Mouse (Mus musculus): ENCODE results near the gene Vwa3b. TPM values are rescaled to one million over a fixed set of nuclear protein-coding genes. Genes with fewer than 3 reads are reported as not detected.

Vwa3b gene
- polyA plus RNA-seq, 1 experiment from 2014 or later = 0.80 TPM

- H3K9ac ChIP-seq (ENCODE audit: low read depth, low read length) = no peak overlapping the region
- 75% methylated on average over 5 of the region's 5 CpGs for WGBS
- no peaks in the 10 kb centered on the region for H3K27me3 ChIP-seq (ENCODE audit: control insufficient read depth, insufficient read depth, low read length)
- H3K36me3 ChIP-seq (ENCODE audit: control insufficient read depth, insufficient read depth, low read length) = no peaks in the 10 kb centered on the region
- H3K9me3 ChIP-seq (ENCODE audit: control insufficient read depth, low read length) = no peaks in the 10 kb centered on the region
- no peak for DNase-seq (ENCODE audit: low spot score)
- H3K4me2 ChIP-seq (replicated peaks; ENCODE audit: low read depth, low read length) = no peak overlapping the region
- ATAC-seq (ENCODE audit: low FRiP score) = no peak
- H3K4me3 ChIP-seq (ENCODE audit: low read depth, low read length) = no peak overlapping the region
- H3K4me1 ChIP-seq (replicated peaks; ENCODE audit: control insufficient read depth, insufficient read depth, low read length) = no peaks in the 10 kb centered on the region
- no peak overlapping the region for H3K27ac ChIP-seq (ENCODE audit: low read depth, low read length)
Measured at GRCm38 (mm10) chr1:37089191-37089590, 62.8 kb downstream of the Vwa3b start.

DNA sequence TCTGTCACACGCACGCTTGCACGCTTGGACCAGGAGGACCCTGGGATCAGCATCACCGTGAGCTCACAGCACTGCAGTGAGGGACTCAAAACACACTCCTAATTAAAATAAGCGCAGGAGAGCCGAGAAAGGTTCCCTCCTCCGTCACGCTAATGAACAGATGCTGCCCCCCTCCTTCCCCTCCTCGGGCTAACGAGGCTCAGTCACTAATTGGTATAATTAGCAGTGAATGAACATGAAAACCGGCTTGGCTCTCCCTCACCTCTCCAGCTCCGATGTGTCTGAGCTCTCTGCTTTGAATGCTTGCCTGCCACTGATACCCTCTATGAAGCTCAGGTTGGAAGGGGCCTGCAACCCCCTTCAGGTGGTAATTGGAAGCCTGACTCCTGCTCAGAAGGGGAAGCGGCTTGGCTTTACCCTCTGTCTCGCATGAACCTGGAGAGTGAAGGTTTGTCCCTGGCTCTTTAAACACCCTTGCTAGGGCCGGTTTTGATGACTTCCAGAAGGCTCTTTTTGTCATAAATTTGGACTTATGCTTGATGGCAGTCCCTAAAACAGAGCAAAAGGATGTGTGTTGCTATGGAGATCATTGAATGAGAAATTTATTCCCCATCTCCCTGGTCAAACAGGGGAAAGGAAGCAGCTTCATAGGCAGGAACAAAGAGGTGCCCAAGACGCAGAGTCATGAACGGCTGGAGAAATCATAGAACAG is 71.1 kb downstream of the Vwa3b start:
- ATAC-seq (ENCODE audit: low FRiP score) = no peak

GRCm38 (mm10) chr1:37098094-37098555 is 71.7 kb downstream of the Vwa3b start:
- Histone ChIP-seq H3K36me3 (ENCODE audit: control insufficient read depth, insufficient read depth, low read length) (no peaks in the 10 kb centered on the region), H3K9me3 (ENCODE audit: control insufficient read depth, low read length) (no peaks in the 10 kb centered on the region), H3K9ac (ENCODE audit: low read depth, low read length) (no peak overlapping the region), H3K27me3 (ENCODE audit: control insufficient read depth, insufficient read depth, low read length) (no peaks in the 10 kb centered on the region), H3K4me3 (ENCODE audit: low read depth, low read length) (no peak overlapping the region), H3K4me2 (replicated peaks; ENCODE audit: low read depth, low read length) (no peak overlapping the region), H3K27ac (ENCODE audit: low read depth, low read length) (no peak overlapping the region), H3K4me1 (replicated peaks; ENCODE audit: control insufficient read depth, insufficient read depth, low read length) (no peaks in the 10 kb centered on the region)
- ATAC-seq (ENCODE audit: low FRiP score) (no peak), DNase-seq (ENCODE audit: low spot score) (no peak)
- 93% methylated on average over 4 of the region's 4 CpGs for WGBS

More for the DNA sequence above, 71.1 kb downstream of the Vwa3b start:
- DNase-seq (ENCODE audit: low spot score) = no peak
- Histone ChIP-seq H3K27me3 (ENCODE audit: control insufficient read depth, insufficient read depth, low read length) (no peaks in the 10 kb centered on the region), H3K36me3 (ENCODE audit: control insufficient read depth, insufficient read depth, low read length) (no peaks in the 10 kb centered on the region), H3K4me2 (replicated peaks; ENCODE audit: low read depth, low read length) (no peak overlapping the region), H3K27ac (ENCODE audit: low read depth, low read length) (no peak overlapping the region), H3K4me1 (replicated peaks; ENCODE audit: control insufficient read depth, insufficient read depth, low read length) (no peaks in the 10 kb centered on the region), H3K9me3 (ENCODE audit: control insufficient read depth, low read length) (no peaks in the 10 kb centered on the region), H3K4me3 (ENCODE audit: low read depth, low read length) (no peak overlapping the region), H3K9ac (ENCODE audit: low read depth, low read length) (no peak overlapping the region)
- 73% methylated on average over 17 of the region's 17 CpGs for WGBS

- ATAC-seq (ENCODE audit: low FRiP score) (no peak), DNase-seq (ENCODE audit: low spot score) (no peak)
- 88% methylated on average over 6 of the region's 6 CpGs for WGBS
- H3K9ac ChIP-seq (ENCODE audit: low read depth, low read length) = no peak overlapping the region
- peaks cover 5% of the 10 kb centered on the region; the same call in 1 of the 2 replicates for H3K4me1 ChIP-seq (replicated peaks; ENCODE audit: control insufficient read depth, insufficient read depth, low read length)
- H3K4me2 ChIP-seq (replicated peaks; ENCODE audit: low read depth, low read length) = no peak overlapping the region
- H3K27ac ChIP-seq (ENCODE audit: low read depth, low read length) = no peak overlapping the region
- H3K27me3 ChIP-seq (ENCODE audit: control insufficient read depth, insufficient read depth, low read length) = no peaks in the 10 kb centered on the region
- H3K36me3 ChIP-seq (ENCODE audit: control insufficient read depth, insufficient read depth, low read length) = no peaks in the 10 kb centered on the region
- H3K4me3 ChIP-seq (ENCODE audit: low read depth, low read length) = no peak overlapping the region
- H3K9me3 ChIP-seq (ENCODE audit: control insufficient read depth, low read length) = no peaks in the 10 kb centered on the region
Measured at GRCm38 (mm10) chr1:37100361-37100760, 74.0 kb downstream of the Vwa3b start.

DNA sequence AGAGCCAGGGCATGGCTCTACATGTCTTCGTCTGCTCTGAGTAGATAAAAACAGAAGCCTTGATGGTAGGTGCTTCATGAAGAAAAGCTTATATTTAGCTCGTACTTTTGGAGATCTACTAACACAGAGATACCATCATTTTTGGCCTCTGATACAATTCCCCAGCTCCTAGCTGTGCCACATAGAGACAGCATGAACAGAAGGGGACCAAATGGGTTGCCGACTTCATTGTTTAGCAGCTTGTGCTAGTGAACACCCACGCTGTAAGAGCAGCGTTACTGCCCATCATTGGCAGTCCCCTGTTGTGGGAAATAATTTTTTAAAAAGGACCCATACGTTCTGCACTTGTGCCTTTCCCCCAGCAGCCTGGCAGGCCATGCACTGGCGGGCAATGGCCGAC is 74.6 kb downstream of the Vwa3b start:
- H3K4me2 ChIP-seq (replicated peaks; ENCODE audit: low read depth, low read length) = no peak overlapping the region
- no peak overlapping the region for H3K4me3 ChIP-seq (ENCODE audit: low read depth, low read length)
- H3K9ac ChIP-seq (ENCODE audit: low read depth, low read length) = no peak overlapping the region
- DNase-seq (ENCODE audit: low spot score) (no peak), ATAC-seq (ENCODE audit: low FRiP score) (no peak)
- no peaks in the 10 kb centered on the region for H3K9me3 ChIP-seq (ENCODE audit: control insufficient read depth, low read length)
- H3K27me3 ChIP-seq (ENCODE audit: control insufficient read depth, insufficient read depth, low read length) = no peaks in the 10 kb centered on the region
- no peaks in the 10 kb centered on the region for H3K36me3 ChIP-seq (ENCODE audit: control insufficient read depth, insufficient read depth, low read length)
- peaks cover 5% of the 10 kb centered on the region; the same call in 1 of the 2 replicates for H3K4me1 ChIP-seq (replicated peaks; ENCODE audit: control insufficient read depth, insufficient read depth, low read length)
- 87% methylated on average over 8 of the region's 8 CpGs for WGBS
- H3K27ac ChIP-seq (ENCODE audit: low read depth, low read length) = no peak overlapping the region

- no peak for ATAC-seq (ENCODE audit: low FRiP score)
- Histone ChIP-seq H3K27me3 (ENCODE audit: control insufficient read depth, insufficient read depth, low read length) (no peaks in the 10 kb centered on the region), H3K9ac (ENCODE audit: low read depth, low read length) (no peak overlapping the region), H3K9me3 (ENCODE audit: control insufficient read depth, low read length) (no peaks in the 10 kb centered on the region), H3K36me3 (ENCODE audit: control insufficient read depth, insufficient read depth, low read length) (no peaks in the 10 kb centered on the region), H3K27ac (ENCODE audit: low read depth, low read length) (no peak overlapping the region), H3K4me1 (replicated peaks; ENCODE audit: control insufficient read depth, insufficient read depth, low read length) (peaks cover 5% of the 10 kb centered on the region; the same call in 1 of the 2 replicates), H3K4me3 (ENCODE audit: low read depth, low read length) (no peak overlapping the region), H3K4me2 (replicated peaks; ENCODE audit: low read depth, low read length) (no peak overlapping the region)
- WGBS = 63% methylated on average over 2 of the region's 2 CpGs
- no peak for DNase-seq (ENCODE audit: low spot score)
Measured at GRCm38 (mm10) chr1:37101717-37102116, 75.3 kb downstream of the Vwa3b start.

DNA sequence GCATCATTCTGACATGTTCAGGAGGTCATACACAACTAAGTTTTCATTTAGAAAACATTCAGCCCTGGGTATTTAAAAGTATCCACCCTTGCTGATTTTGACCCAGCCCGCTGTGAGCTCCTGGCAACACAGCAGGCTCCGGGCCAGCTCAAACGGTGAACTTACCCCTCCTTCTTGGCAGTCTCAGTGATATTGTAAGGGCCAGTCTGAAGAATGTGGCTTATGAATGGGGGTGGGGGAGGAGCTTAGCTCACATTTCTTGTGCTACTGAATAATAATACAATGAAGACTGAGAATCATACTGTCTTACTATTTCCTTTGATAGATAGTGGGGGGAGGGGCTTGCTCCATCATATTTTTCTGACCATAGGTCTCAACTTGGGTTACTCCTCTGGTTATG is 78.8 kb downstream of the Vwa3b start:
- no peak overlapping the region for H3K9ac ChIP-seq (ENCODE audit: low read depth, low read length)
- H3K4me1 ChIP-seq (replicated peaks; ENCODE audit: control insufficient read depth, insufficient read depth, low read length) = peaks cover 5% of the 10 kb centered on the region; the same call in 1 of the 2 replicates
- DNase-seq (ENCODE audit: low spot score) (no peak), ATAC-seq (ENCODE audit: low FRiP score) (no peak)
- H3K9me3 ChIP-seq (ENCODE audit: control insufficient read depth, low read length) = no peaks in the 10 kb centered on the region
- WGBS = 36% methylated on average over 3 of the region's 3 CpGs
- H3K4me2 ChIP-seq (replicated peaks; ENCODE audit: low read depth, low read length) = no peak overlapping the region
- no peaks in the 10 kb centered on the region for H3K36me3 ChIP-seq (ENCODE audit: control insufficient read depth, insufficient read depth, low read length)
- no peak overlapping the region for H3K27ac ChIP-seq (ENCODE audit: low read depth, low read length)
- H3K27me3 ChIP-seq (ENCODE audit: control insufficient read depth, insufficient read depth, low read length) = no peaks in the 10 kb centered on the region
- H3K4me3 ChIP-seq (ENCODE audit: low read depth, low read length) = no peak overlapping the region

DNA sequence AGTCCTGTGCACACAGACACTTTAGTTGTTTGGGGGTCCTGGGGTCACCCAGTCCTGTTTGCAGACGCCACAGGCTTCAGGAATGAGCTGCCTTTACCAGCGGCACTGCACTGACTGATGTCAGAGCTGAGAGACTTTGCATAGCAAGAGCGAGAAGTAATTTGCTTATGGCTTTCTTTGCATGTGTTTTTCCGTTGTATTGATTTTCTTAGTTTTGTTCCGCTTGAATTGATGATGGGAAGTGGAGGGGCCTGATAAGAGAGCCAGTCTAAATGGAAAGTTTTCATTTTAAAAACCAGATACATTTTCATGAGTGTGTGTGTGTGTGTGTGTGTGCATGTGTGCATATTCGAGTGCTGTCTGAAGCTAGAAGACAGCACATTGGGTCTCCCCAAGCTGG is 87.4 kb downstream of the Vwa3b start:
- ATAC-seq (ENCODE audit: low FRiP score) (no peak), DNase-seq (ENCODE audit: low spot score) (no peak)
- Histone ChIP-seq H3K9me3 (ENCODE audit: control insufficient read depth, low read length) (no peaks in the 10 kb centered on the region), H3K4me1 (replicated peaks; ENCODE audit: control insufficient read depth, insufficient read depth, low read length) (no peaks in the 10 kb centered on the region), H3K4me3 (ENCODE audit: low read depth, low read length) (no peak overlapping the region), H3K27me3 (ENCODE audit: control insufficient read depth, insufficient read depth, low read length) (no peaks in the 10 kb centered on the region), H3K9ac (ENCODE audit: low read depth, low read length) (no peak overlapping the region), H3K27ac (ENCODE audit: low read depth, low read length) (no peak overlapping the region), H3K36me3 (ENCODE audit: control insufficient read depth, insufficient read depth, low read length) (no peaks in the 10 kb centered on the region), H3K4me2 (replicated peaks; ENCODE audit: low read depth, low read length) (no peak overlapping the region)
- 73% methylated on average over 6 of the region's 6 CpGs for WGBS

- no peaks in the 10 kb centered on the region for H3K9me3 ChIP-seq (ENCODE audit: control insufficient read depth, low read length)
- no peak for ATAC-seq (ENCODE audit: low FRiP score)
- H3K4me1 ChIP-seq (replicated peaks; ENCODE audit: control insufficient read depth, insufficient read depth, low read length) = no peaks in the 10 kb centered on the region
- H3K27me3 ChIP-seq (ENCODE audit: control insufficient read depth, insufficient read depth, low read length) = no peaks in the 10 kb centered on the region
- no peak overlapping the region for H3K4me2 ChIP-seq (replicated peaks; ENCODE audit: low read depth, low read length)
- DNase-seq (ENCODE audit: low spot score) = no peak
- H3K36me3 ChIP-seq (ENCODE audit: control insufficient read depth, insufficient read depth, low read length) = no peaks in the 10 kb centered on the region
- H3K27ac ChIP-seq (ENCODE audit: low read depth, low read length) = no peak overlapping the region
- no peak overlapping the region for H3K9ac ChIP-seq (ENCODE audit: low read depth, low read length)
- WGBS = 96% methylated on average over 5 of the region's 5 CpGs
- H3K4me3 ChIP-seq (ENCODE audit: low read depth, low read length) = no peak overlapping the region
Measured at GRCm38 (mm10) chr1:37115847-37116246, 89.5 kb downstream of the Vwa3b start.
